Mouse (Mus musculus) kidney, embryonic 16.5 days (tissue): ENCODE results near the gene Casp14. TPM values are rescaled to one million over a fixed set of nuclear protein-coding genes. Genes with fewer than 3 reads are reported as not detected.

Experiments
- ATAC-seq: fragments of 200-750 bp; cut with Nextera tagmentation; 2 replicates; pipeline ENCODE4 v1.8.0; 2017; ENCODE audit warnings: moderate TSS enrichment; ENCODE audit not compliant: low FRiP score, low TSS enrichment
- H3K27ac ChIP-seq: fragments of 300-500 bp; sonication (generic); 2 replicates; pipeline ENCODE4 v1.5.1; 2014; ENCODE audit warnings: low read length
- H3K27me3 ChIP-seq: fragments of 300-500 bp; sonication (generic); 2 replicates; pipeline ENCODE4 v1.6.1; 2014; ENCODE audit warnings: low read length, control low read depth, mixed read lengths; ENCODE audit not compliant: insufficient read depth
- H3K36me3 ChIP-seq: fragments of 300-500 bp; sonication (generic); 2 replicates; pipeline ENCODE4 v1.6.1; 2014; ENCODE audit warnings: low read length, control low read depth, mixed read lengths; ENCODE audit not compliant: insufficient read depth
- H3K4me1 ChIP-seq: fragments of 300-500 bp; sonication (generic); 2 replicates; pipeline ENCODE4 v1.6.1; 2014; ENCODE audit warnings: low read length, control low read depth, mixed read lengths; ENCODE audit not compliant: insufficient read depth
- H3K4me2 ChIP-seq: fragments of 300-500 bp; sonication (generic); replicated peaks from 2 replicates; pipeline ENCODE4 v1.6.1; 2014; ENCODE audit warnings: low read depth, low read length
- H3K4me3 ChIP-seq: fragments of 300-500 bp; sonication (generic); 2 replicates; pipeline ENCODE4 v1.5.1; 2014; ENCODE audit warnings: mild to moderate bottlenecking, low read length
- H3K9ac ChIP-seq: fragments of 300-500 bp; sonication (generic); replicated peaks from 2 replicates; pipeline ENCODE4 v1.6.1; 2014; ENCODE audit warnings: low read length
- H3K9me3 ChIP-seq: fragments of 300-500 bp; sonication (generic); 2 replicates; pipeline ENCODE4 v1.6.1; 2016; ENCODE audit warnings: low read length, control low read depth
- WGBS: fragments of 180-500 bp; shearing (Covaris S2); extraction: QIAGEN DNeasy Blood & Tissue Kit; methylation state at CpG from one replicate; pipeline ENCODE4 v1.1.7; 2014; 5-methylcytosine and 5-hydroxymethylcytosine counted together
- polyA plus RNA-seq: library from polyadenylated mRNA; unstranded; fragments of >200 nt; fragmentation: Nextera tagmentation; extraction: Ambion mirVana; gene quantifications from 2 replicates; pipeline ENCODE4 v1.2.1, GENCODE M21; 2015

Gene Casp14
- polyA plus RNA-seq, 1 experiment from 2014 or later, result not detected

- WGBS, result 75% methylated on average over 4 of the region's 4 CpGs
Measured at GRCm38 (mm10) chr10:78739821-78740220, 21.7 kb upstream of the Casp14 start.

GRCm38 (mm10) chr10:78727876-78728275 lies 9.8 kb upstream of the Casp14 start:
- no peak for ATAC-seq
- no peak overlapping the region for H3K4me2 ChIP-seq
- H3K27ac ChIP-seq, result no peak overlapping the region
- no peak overlapping the region for H3K4me3 ChIP-seq
- H3K27me3 ChIP-seq, result no peaks in the 10 kb centered on the region
- WGBS, result 89% methylated on average over 5 of the region's 5 CpGs
- no peaks in the 10 kb centered on the region for H3K4me1 ChIP-seq
- H3K9ac ChIP-seq, result no peak overlapping the region
- no peaks in the 10 kb centered on the region for H3K36me3 ChIP-seq
- no peaks in the 10 kb centered on the region for H3K9me3 ChIP-seq

More at GRCm38 (mm10) chr10:78739821-78740220, 21.7 kb upstream of the Casp14 start:
- H3K9me3 ChIP-seq, result no peaks in the 10 kb centered on the region
- no peak overlapping the region for H3K4me2 ChIP-seq
- no peak for ATAC-seq
- no peaks in the 10 kb centered on the region for H3K4me1 ChIP-seq
- H3K27me3 ChIP-seq, result no peaks in the 10 kb centered on the region
- H3K27ac ChIP-seq, result no peak overlapping the region
- no peak overlapping the region for H3K4me3 ChIP-seq
- H3K9ac ChIP-seq, result no peak overlapping the region
- no peaks in the 10 kb centered on the region for H3K36me3 ChIP-seq

GRCm38 (mm10) chr10:78727035-78727434 lies 8.9 kb upstream of the Casp14 start:
- ATAC-seq, result no peak
- H3K27ac ChIP-seq, result no peak overlapping the region
- 69% methylated on average over 3 of the region's 3 CpGs for WGBS

GRCm38 (mm10) chr10:78723416-78723815 lies 5.3 kb upstream of the Casp14 start:
- H3K9ac ChIP-seq, result no peak overlapping the region
- 4% methylated on average over 2 of the region's 2 CpGs for WGBS
- no peak overlapping the region for H3K4me2 ChIP-seq
- no peak overlapping the region for H3K27ac ChIP-seq
- H3K4me1 ChIP-seq, result no peaks in the 10 kb centered on the region
- H3K36me3 ChIP-seq, result no peaks in the 10 kb centered on the region
- ATAC-seq, result no peak
- no peaks in the 10 kb centered on the region for H3K9me3 ChIP-seq
- H3K4me3 ChIP-seq, result no peak overlapping the region
- no peaks in the 10 kb centered on the region for H3K27me3 ChIP-seq

More at GRCm38 (mm10) chr10:78727035-78727434, 8.9 kb upstream of the Casp14 start:
- H3K4me1 ChIP-seq, result no peaks in the 10 kb centered on the region
- H3K9me3 ChIP-seq, result no peaks in the 10 kb centered on the region
- no peaks in the 10 kb centered on the region for H3K36me3 ChIP-seq
- H3K9ac ChIP-seq, result no peak overlapping the region
- H3K4me2 ChIP-seq, result no peak overlapping the region
- no peak overlapping the region for H3K4me3 ChIP-seq
- no peaks in the 10 kb centered on the region for H3K27me3 ChIP-seq

GRCm38 (mm10) chr10:78722654-78723053 lies 4.6 kb upstream of the Casp14 start:
- Histone ChIP-seq H3K4me1 (no peaks in the 10 kb centered on the region), H3K27ac (no peak overlapping the region), H3K4me2 (no peak overlapping the region), H3K4me3 (no peak overlapping the region), H3K9ac (no peak overlapping the region), H3K27me3 (no peaks in the 10 kb centered on the region), H3K9me3 (no peaks in the 10 kb centered on the region), H3K36me3 (no peaks in the 10 kb centered on the region)
- ATAC-seq, result no peak
- WGBS, result 75% methylated on average over 2 of the region's 2 CpGs

GRCm38 (mm10) chr10:78722036-78722435 lies 3.9 kb upstream of the Casp14 start:
- 75% methylated on average over 5 of the region's 5 CpGs for WGBS
- Histone ChIP-seq H3K9me3 (no peaks in the 10 kb centered on the region), H3K4me1 (no peaks in the 10 kb centered on the region), H3K36me3 (no peaks in the 10 kb centered on the region), H3K27ac (no peak overlapping the region), H3K9ac (no peak overlapping the region), H3K27me3 (no peaks in the 10 kb centered on the region), H3K4me3 (no peak overlapping the region), H3K4me2 (no peak overlapping the region)
- no peak for ATAC-seq

GRCm38 (mm10) chr10:78716231-78716630 lies 1.9 kb downstream of the Casp14 start:
- H3K4me1 ChIP-seq, result no peaks in the 10 kb centered on the region

GRCm38 (mm10) chr10:78715156-78715555 lies 2.9 kb downstream of the Casp14 start:
- Histone ChIP-seq H3K27me3 (no peaks in the 10 kb centered on the region), H3K4me1 (no peaks in the 10 kb centered on the region), H3K4me3 (no peak overlapping the region), H3K9me3 (no peaks in the 10 kb centered on the region), H3K36me3 (no peaks in the 10 kb centered on the region), H3K27ac (no peak overlapping the region), H3K9ac (no peak overlapping the region), H3K4me2 (no peak overlapping the region)
- no peak for ATAC-seq
- WGBS, result 93% methylated on average over 7 of the region's 7 CpGs

More at GRCm38 (mm10) chr10:78716231-78716630, 1.9 kb downstream of the Casp14 start:
- Histone ChIP-seq H3K9me3 (no peaks in the 10 kb centered on the region), H3K4me3 (no peak overlapping the region), H3K9ac (no peak overlapping the region), H3K27me3 (no peaks in the 10 kb centered on the region), H3K27ac (no peak overlapping the region), H3K36me3 (no peaks in the 10 kb centered on the region), H3K4me2 (no peak overlapping the region)
- no peak for ATAC-seq

GRCm38 (mm10) chr10:78714129-78714528 lies 4.0 kb downstream of the Casp14 start:
- Histone ChIP-seq H3K27ac (no peak overlapping the region), H3K4me2 (no peak overlapping the region), H3K36me3 (no peaks in the 10 kb centered on the region), H3K9me3 (no peaks in the 10 kb centered on the region), H3K9ac (no peak overlapping the region), H3K27me3 (no peaks in the 10 kb centered on the region), H3K4me3 (no peak overlapping the region), H3K4me1 (no peaks in the 10 kb centered on the region)
- WGBS, result 68% methylated on average over 6 of the region's 6 CpGs
- no peak for ATAC-seq

- H3K27ac ChIP-seq, result no peak overlapping the region
- no peaks in the 10 kb centered on the region for H3K27me3 ChIP-seq
- H3K36me3 ChIP-seq, result no peaks in the 10 kb centered on the region
- ATAC-seq, result no peak
- H3K4me3 ChIP-seq, result no peak overlapping the region
- no peaks in the 10 kb centered on the region for H3K4me1 ChIP-seq
- no peaks in the 10 kb centered on the region for H3K9me3 ChIP-seq
- H3K4me2 ChIP-seq, result no peak overlapping the region
- no peak overlapping the region for H3K9ac ChIP-seq
Measured at GRCm38 (mm10) chr10:78710706-78711105, 7.4 kb downstream of the Casp14 start.

- Histone ChIP-seq H3K27ac (no peak overlapping the region), H3K4me1 (no peaks in the 10 kb centered on the region), H3K9ac (no peak overlapping the region), H3K27me3 (no peaks in the 10 kb centered on the region), H3K9me3 (no peaks in the 10 kb centered on the region), H3K36me3 (no peaks in the 10 kb centered on the region), H3K4me3 (no peak overlapping the region), H3K4me2 (no peak overlapping the region)
- 38% methylated on average over 3 of the region's 3 CpGs for WGBS
- no peak for ATAC-seq
Measured at GRCm38 (mm10) chr10:78700881-78701280, 17.2 kb downstream of the Casp14 start.
